Mouse (Mus musculus): ENCODE data around the gene Ltbr. TPM values are rescaled to one million over a fixed set of nuclear protein-coding genes. Genes with fewer than 3 reads are reported as not detected.

Ltbr gene
- total and polyA plus RNA-seq, 3 experiments: not detected

DNA sequence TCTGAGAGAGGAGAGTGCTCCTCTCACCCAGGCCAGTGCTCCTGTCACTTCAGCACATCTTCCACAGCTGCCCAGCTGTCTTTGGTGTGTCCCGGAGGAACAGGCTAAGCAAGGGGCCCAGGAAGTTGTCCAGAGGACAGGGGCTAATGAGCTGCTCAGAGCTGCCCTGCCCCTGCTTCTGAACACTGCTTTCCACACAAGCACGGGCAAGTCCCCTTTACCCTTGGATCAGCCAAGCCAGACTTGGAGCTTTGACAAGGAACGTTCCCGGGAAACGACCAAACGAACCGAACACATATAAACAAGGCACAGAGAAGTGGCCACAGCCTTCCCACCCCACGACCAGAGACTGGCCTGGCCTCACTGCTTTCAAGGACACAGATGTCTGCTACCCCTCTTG is 30.4 kb upstream of the Ltbr start:
- in situ Hi-C loops (cut with MboI; ENCODE audit: low pct_ligation_motif_present, low pct_unique_long_range_greater_than_20kb, low sequenced_read_pairs) (no loop called here), dilution Hi-C loops (cut with MboI; ENCODE audit: extremely low pct_ligation_motif_present, extremely low pct_unique_long_range_greater_than_20kb, low sequenced_read_pairs) (no loop called here)
- H3K4me2 ChIP-seq (ENCODE audit: insufficient read depth, low read depth, poor library complexity, severe bottlenecking): no peak overlapping the region
- no peak for DNase-seq (ENCODE audit: extremely low read depth)
- no peak overlapping the region for H3K27ac ChIP-seq (ENCODE audit: insufficient read depth, low read depth)
- no peaks in the 10 kb centered on the region for H3K9me3 ChIP-seq (replicated peaks; ENCODE audit: low read length)
- TF ChIP-seq JUN (IDR thresholded peaks at IDR 0.05; ENCODE audit: insufficient read depth, low read depth, low read length) (no peak), ETS1 (conservative IDR thresholded peaks at IDR 0.05; ENCODE audit: low read depth, low read length) (no peak), RCOR1 (conservative IDR thresholded peaks at IDR 0.05; ENCODE audit: low read depth, low read length) (no peak), NRF1 (IDR thresholded peaks at IDR 0.05; ENCODE audit: low read depth, low read length) (no peak), TBP (conservative IDR thresholded peaks at IDR 0.05; ENCODE audit: low read depth, low read length) (no peak), EP300 (IDR thresholded peaks at IDR 0.05; ENCODE audit: low read length) (no peak), USF1 (IDR thresholded peaks at IDR 0.05; ENCODE audit: low read depth, low read length) (no peak), SMC3 (IDR thresholded peaks at IDR 0.05; ENCODE audit: low read depth, low read length) (no peak), JUND (conservative IDR thresholded peaks at IDR 0.05; ENCODE audit: low read depth, low read length) (no peak), CTCF (conservative IDR thresholded peaks at IDR 0.05 in 1 of 2, IDR thresholded peaks at IDR 0.05 in 1 of 2; ENCODE audit: low read depth in 2 of 2, low read length in 2 of 2) (no peak), MAFK (IDR thresholded peaks at IDR 0.05; ENCODE audit: insufficient replicate concordance, low read length) (no peak), KAT2A (IDR thresholded peaks at IDR 0.05; ENCODE audit: insufficient replicate concordance, low read length) (no peak)
- no peaks in the 10 kb centered on the region for H3K4me1 ChIP-seq (ENCODE audit: control insufficient read depth in 1 of 2, insufficient read depth in 2 of 2)
- peaks cover 93% of the 10 kb centered on the region for H3K27me3 ChIP-seq (replicated peaks)
- no peaks in the 10 kb centered on the region for H3K79me2 ChIP-seq (replicated peaks; ENCODE audit: control insufficient read depth, extremely low read depth, insufficient read depth, poor library complexity, severe bottlenecking)
- H3K9ac ChIP-seq (ENCODE audit: insufficient read depth, low read depth): no peak overlapping the region
- H3K4me3 ChIP-seq (replicated peaks in 1 of 3; ENCODE audit: low read depth in 2 of 3, low read length in 2 of 3, poor library complexity in 1 of 3): no peak overlapping the region
- no peaks in the 10 kb centered on the region for H3K36me3 ChIP-seq (replicated peaks in 1 of 2; ENCODE audit: control insufficient read depth in 1 of 2, insufficient read depth in 1 of 2, low read length in 1 of 2)

DNA sequence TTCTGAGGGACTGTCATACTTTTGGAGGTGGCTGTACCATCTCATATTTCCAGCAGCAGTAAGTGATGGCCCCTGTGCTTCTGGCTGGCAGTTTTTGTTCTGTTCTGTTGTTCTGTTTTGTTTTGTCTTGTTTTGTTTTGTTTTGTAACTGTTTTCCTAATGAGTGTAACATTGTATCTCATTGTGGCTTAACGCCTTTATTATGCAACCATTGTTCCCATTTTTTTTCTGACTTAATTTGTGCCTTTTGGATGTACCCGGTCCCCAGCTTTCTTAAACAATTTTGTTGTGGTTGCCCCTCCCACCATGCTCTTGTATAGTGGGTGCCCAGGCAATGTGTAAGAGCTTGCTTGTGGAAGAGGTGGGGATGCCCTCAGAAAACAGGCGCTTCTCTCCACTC is 28.5 kb upstream of the Ltbr start:
- dilution Hi-C loops (cut with MboI; ENCODE audit: extremely low pct_ligation_motif_present, extremely low pct_unique_long_range_greater_than_20kb, low sequenced_read_pairs): no loop called here
- H3K4me3 ChIP-seq (replicated peaks in 1 of 3; ENCODE audit: low read depth in 2 of 3, low read length in 2 of 3, poor library complexity in 1 of 3): no peak overlapping the region

More for the DNA sequence above, 28.5 kb upstream of the Ltbr start:
- in situ Hi-C loops (cut with MboI; ENCODE audit: low pct_ligation_motif_present, low pct_unique_long_range_greater_than_20kb, low sequenced_read_pairs): no loop called here
- no peaks in the 10 kb centered on the region for H3K79me2 ChIP-seq (replicated peaks; ENCODE audit: control insufficient read depth, extremely low read depth, insufficient read depth, poor library complexity, severe bottlenecking)
- no peak overlapping the region for H3K27ac ChIP-seq (ENCODE audit: insufficient read depth, low read depth)
- H3K27me3 ChIP-seq (replicated peaks): peaks cover 93% of the 10 kb centered on the region
- H3K4me1 ChIP-seq (ENCODE audit: control insufficient read depth in 1 of 2, insufficient read depth in 2 of 2): no peaks in the 10 kb centered on the region
- TF ChIP-seq NELFE (IDR thresholded peaks at IDR 0.05; ENCODE audit: low read depth, low read length) (no peak), CTCF (conservative IDR thresholded peaks at IDR 0.05 in 1 of 2, IDR thresholded peaks at IDR 0.05 in 1 of 2; ENCODE audit: low read depth in 2 of 2, low read length in 2 of 2) (no peak), MAFK (IDR thresholded peaks at IDR 0.05; ENCODE audit: insufficient replicate concordance, low read length) (no peak), NRF1 (IDR thresholded peaks at IDR 0.05; ENCODE audit: low read depth, low read length) (no peak), ZNF384 (IDR thresholded peaks at IDR 0.05; ENCODE audit: low read depth, low read length) (no peak), POLR2A (IDR thresholded peaks at IDR 0.05; ENCODE audit: low read depth, low read length) (no peak), UBTF (IDR thresholded peaks at IDR 0.05; ENCODE audit: low read depth, low read length) (no peak), IRF4 (IDR thresholded peaks at IDR 0.05; ENCODE audit: low read depth, low read length) (no peak), MYC (IDR thresholded peaks at IDR 0.05; ENCODE audit: low read depth, low read length) (no peak), HCFC1 (IDR thresholded peaks at IDR 0.05; ENCODE audit: low read depth, low read length) (no peak)
- H3K9me3 ChIP-seq (replicated peaks; ENCODE audit: low read length): no peaks in the 10 kb centered on the region
- H3K36me3 ChIP-seq (replicated peaks in 1 of 2; ENCODE audit: control insufficient read depth in 1 of 2, insufficient read depth in 1 of 2, low read length in 1 of 2): no peaks in the 10 kb centered on the region
- H3K9ac ChIP-seq (ENCODE audit: insufficient read depth, low read depth): no peak overlapping the region
- no peak for DNase-seq (ENCODE audit: extremely low read depth)
- H3K4me2 ChIP-seq (ENCODE audit: insufficient read depth, low read depth, poor library complexity, severe bottlenecking): no peak overlapping the region

All from CH12.LX (cell line).